Mouse (Mus musculus): Measurements from ENCODE around the gene Zfp871. TPM values are rescaled to one million over a fixed set of nuclear protein-coding genes. Genes with fewer than 3 reads are reported as not detected.
A peak's percentile ranks its signal among the peaks of the same experiment; 100 is the strongest.

Gene Zfp871
- polyA plus RNA-seq, 1 experiment from 2014 or later = 34.7 TPM

DNA sequence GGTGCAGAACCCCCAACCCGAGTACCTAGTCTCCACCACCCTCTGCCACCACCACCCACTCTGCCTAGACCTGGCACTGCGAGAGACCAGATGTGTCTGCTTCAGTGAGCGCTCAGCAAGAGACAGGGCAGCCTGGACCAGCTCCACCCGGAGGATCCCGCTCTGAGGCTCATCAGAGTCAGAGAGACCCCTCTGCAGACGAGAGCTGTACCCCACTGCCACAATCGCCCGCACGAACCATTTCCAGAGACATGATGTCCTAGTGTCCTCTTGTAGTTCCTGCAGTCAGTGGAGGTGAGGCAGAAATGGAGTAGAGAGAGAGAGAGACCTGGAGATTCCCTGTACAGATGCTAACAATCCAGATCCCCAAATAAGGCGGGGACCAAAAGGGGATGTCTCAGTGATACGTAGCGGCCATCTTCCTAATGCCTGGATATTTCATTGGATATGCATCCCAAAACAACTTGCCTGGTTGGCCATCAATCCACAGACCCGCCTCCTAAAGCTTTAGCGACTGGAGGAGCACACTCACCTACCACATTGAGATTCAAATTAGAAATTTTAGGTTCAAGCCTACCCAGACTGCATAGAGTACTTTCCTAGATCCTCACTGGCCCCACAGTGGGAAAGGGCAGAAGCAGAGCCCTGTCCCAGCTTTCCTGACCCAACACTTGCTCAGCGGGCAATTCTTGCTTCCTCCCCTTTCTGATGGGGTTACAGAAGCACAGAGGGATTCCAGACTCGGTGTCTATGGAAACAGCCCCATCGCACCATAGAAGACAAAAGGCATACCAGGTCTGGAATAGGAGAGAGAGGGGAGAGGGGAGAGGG lies 21.7 kb upstream of the Zfp871 start, which contains the start of gene Zfp811:
Zfp811 (minus strand) TSS at position 388 of the 831 bp plus-strand sequence.
- Histone ChIP-seq H3K9me3 (ENCODE audit: control insufficient read depth, low read length) (no peaks in the 10 kb centered on the region), H3K36me3 (ENCODE audit: control insufficient read depth, insufficient read depth, low read length) (0 out of 2 replicates have a peak, but pooled peaks cover 1% of the 10 kb centered on the region), H3K4me1 (ENCODE audit: control insufficient read depth in 2 of 2, insufficient read depth in 2 of 2, low read length in 2 of 2) (peaks cover 0 to 4% of the 10 kb centered on the region in 2 experiments; a peak in 2 of 4 replicates), H3K4me2 (ENCODE audit: low read length) (peak within 1 kb of the TSS; percentile 70), H3K27me3 (ENCODE audit: control insufficient read depth, insufficient read depth, low read length) (no peaks in the 10 kb centered on the region), H3K4me3 (ENCODE audit: control insufficient read depth in 1 of 2, insufficient read depth in 1 of 2, low read depth in 1 of 2, low read length in 2 of 2) (peak within 1 kb of the TSS; percentile 44 to 55), H3K27ac (replicated peaks in 1 of 2; ENCODE audit: control insufficient read depth in 1 of 2, insufficient read depth in 1 of 2, low read depth in 2 of 2, low read length in 2 of 2) (no peak within 1 kb of the TSS), H3K9ac (ENCODE audit: low read length) (peak within 1 kb of the TSS; percentile 59)
- WGBS = 2% methylated on average over 17 of the region's 17 CpGs
- ATAC-seq (ENCODE audit: insufficient number of reproducible peaks, insufficient read depth, low FRiP score, low read depth) = no peak

DNA sequence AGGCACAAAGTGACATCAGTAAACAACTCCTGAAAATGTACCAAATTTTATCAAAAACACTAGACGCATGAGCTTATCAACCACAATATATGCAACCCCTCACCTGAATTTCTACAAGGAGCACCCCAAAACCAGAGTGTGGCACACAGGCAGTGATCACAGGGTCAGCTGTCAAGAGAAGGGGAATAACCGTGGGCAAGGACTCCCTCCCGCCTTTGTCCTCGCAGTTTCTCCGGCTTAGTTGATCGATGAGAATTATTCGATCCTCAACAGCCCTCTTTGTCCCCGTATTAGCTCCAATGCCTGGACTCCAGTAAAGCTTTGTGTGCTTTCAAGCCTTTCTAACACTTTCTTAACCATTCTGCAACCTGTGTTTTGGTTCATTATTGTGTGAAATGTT lies 20.8 kb upstream of the Zfp871 start:
- Histone ChIP-seq H3K9ac (ENCODE audit: low read length) (peak overlapping the region; percentile 59), H3K27ac (replicated peaks in 1 of 2; ENCODE audit: control insufficient read depth in 1 of 2, insufficient read depth in 1 of 2, low read depth in 2 of 2, low read length in 2 of 2) (no peak overlapping the region), H3K4me1 (ENCODE audit: control insufficient read depth in 2 of 2, insufficient read depth in 2 of 2, low read length in 2 of 2) (peaks cover 0 to 4% of the 10 kb centered on the region in 2 experiments; a peak in 2 of 4 replicates), H3K27me3 (ENCODE audit: control insufficient read depth, insufficient read depth, low read length) (no peaks in the 10 kb centered on the region), H3K4me2 (ENCODE audit: low read length) (peak overlapping the region; percentile 70), H3K4me3 (ENCODE audit: control insufficient read depth in 1 of 2, insufficient read depth in 1 of 2, low read depth in 1 of 2, low read length in 2 of 2) (peak overlapping the region in 1 of 2 experiments; percentile 44; a peak in 3 of 4 replicates), H3K9me3 (ENCODE audit: control insufficient read depth, low read length) (no peaks in the 10 kb centered on the region), H3K36me3 (ENCODE audit: control insufficient read depth, insufficient read depth, low read length) (no peaks in the 10 kb centered on the region)
- WGBS = 12% methylated on average over 8 of the region's 8 CpGs
- ATAC-seq (ENCODE audit: insufficient number of reproducible peaks, insufficient read depth, low FRiP score, low read depth) = no peak

DNA sequence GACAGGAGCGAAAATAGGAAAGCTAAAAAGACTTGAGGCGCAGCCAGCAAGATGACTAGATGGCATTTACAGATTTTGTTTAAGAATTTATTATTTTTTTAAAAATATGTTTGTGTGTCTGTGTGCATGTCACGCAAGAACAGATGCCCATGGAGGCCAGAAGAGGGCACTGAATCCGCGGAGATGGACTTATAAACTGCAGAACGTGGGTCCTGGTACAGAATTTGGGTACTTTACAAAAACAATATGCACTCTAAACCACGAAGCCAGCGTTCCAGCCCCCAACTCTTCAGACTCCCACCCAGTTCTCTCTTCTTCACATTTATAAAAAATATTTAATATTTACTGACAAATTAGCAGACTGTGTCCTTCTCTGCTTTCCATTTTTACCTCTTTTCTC lies 1.2 kb upstream of the Zfp871 start:
- WGBS = 63% methylated on average over 8 of the region's 8 CpGs
- no peak for ATAC-seq (ENCODE audit: insufficient number of reproducible peaks, insufficient read depth, low FRiP score, low read depth)
- H3K4me1 ChIP-seq (ENCODE audit: control insufficient read depth in 2 of 2, insufficient read depth in 2 of 2, low read length in 2 of 2) = peaks cover 0 to 21% of the 10 kb centered on the region in 2 experiments; a peak in 3 of 4 replicates
- H3K4me3 ChIP-seq (ENCODE audit: control insufficient read depth in 1 of 2, insufficient read depth in 1 of 2, low read depth in 1 of 2, low read length in 2 of 2) = peak overlapping the region in 1 of 2 experiments; percentile 84; a peak in 1 of 4 replicates
- no peaks in the 10 kb centered on the region for H3K27me3 ChIP-seq (ENCODE audit: control insufficient read depth, insufficient read depth, low read length)
- peaks cover 25% of the 10 kb centered on the region for H3K36me3 ChIP-seq (ENCODE audit: control insufficient read depth, insufficient read depth, low read length)
- H3K27ac ChIP-seq (replicated peaks in 1 of 2; ENCODE audit: control insufficient read depth in 1 of 2, insufficient read depth in 1 of 2, low read depth in 2 of 2, low read length in 2 of 2) = no peak overlapping the region
- H3K4me2 ChIP-seq (ENCODE audit: low read length) = peak overlapping the region; percentile 75
- no peaks in the 10 kb centered on the region for H3K9me3 ChIP-seq (ENCODE audit: control insufficient read depth, low read length)
- no peak overlapping the region for H3K9ac ChIP-seq (ENCODE audit: low read length)

DNA sequence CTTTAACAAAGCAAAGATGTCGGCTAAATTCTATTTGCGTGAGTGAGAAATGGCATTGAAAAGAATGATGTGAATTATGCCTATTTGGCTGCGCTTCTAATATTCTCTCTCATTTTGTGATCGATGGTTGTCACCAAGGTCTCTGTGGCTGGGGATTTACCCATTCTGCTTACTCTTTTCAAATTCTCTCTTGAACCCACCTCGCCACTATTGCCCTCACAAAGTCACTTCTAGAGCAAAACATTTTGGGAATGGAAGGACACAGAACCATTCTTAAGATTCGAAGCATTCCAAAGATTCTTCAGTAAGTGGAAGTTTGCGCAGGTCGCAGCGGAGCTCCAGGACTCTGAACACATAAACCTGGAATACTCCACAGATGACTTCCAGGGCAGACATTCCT lies 489 bp upstream of the Zfp871 start:
- Histone ChIP-seq H3K9ac (ENCODE audit: low read length) (peak overlapping the region; percentile 96), H3K36me3 (ENCODE audit: control insufficient read depth, insufficient read depth, low read length) (peaks cover 31% of the 10 kb centered on the region), H3K9me3 (ENCODE audit: control insufficient read depth, low read length) (no peaks in the 10 kb centered on the region), H3K4me3 (ENCODE audit: control insufficient read depth in 1 of 2, insufficient read depth in 1 of 2, low read depth in 1 of 2, low read length in 2 of 2) (peak overlapping the region; percentile 84 to 93), H3K27me3 (ENCODE audit: control insufficient read depth, insufficient read depth, low read length) (no peaks in the 10 kb centered on the region), H3K4me1 (ENCODE audit: control insufficient read depth in 2 of 2, insufficient read depth in 2 of 2, low read length in 2 of 2) (peaks cover 0 to 21% of the 10 kb centered on the region in 2 experiments; a peak in 3 of 4 replicates), H3K27ac (replicated peaks in 1 of 2; ENCODE audit: control insufficient read depth in 1 of 2, insufficient read depth in 1 of 2, low read depth in 2 of 2, low read length in 2 of 2) (peak overlapping the region; percentile 20 to 38; a peak in 1 of 4 replicates), H3K4me2 (ENCODE audit: low read length) (peak overlapping the region; percentile 75)
- ATAC-seq (ENCODE audit: insufficient number of reproducible peaks, insufficient read depth, low FRiP score, low read depth) = no peak
- 3% methylated on average over 9 of the region's 9 CpGs for WGBS

DNA sequence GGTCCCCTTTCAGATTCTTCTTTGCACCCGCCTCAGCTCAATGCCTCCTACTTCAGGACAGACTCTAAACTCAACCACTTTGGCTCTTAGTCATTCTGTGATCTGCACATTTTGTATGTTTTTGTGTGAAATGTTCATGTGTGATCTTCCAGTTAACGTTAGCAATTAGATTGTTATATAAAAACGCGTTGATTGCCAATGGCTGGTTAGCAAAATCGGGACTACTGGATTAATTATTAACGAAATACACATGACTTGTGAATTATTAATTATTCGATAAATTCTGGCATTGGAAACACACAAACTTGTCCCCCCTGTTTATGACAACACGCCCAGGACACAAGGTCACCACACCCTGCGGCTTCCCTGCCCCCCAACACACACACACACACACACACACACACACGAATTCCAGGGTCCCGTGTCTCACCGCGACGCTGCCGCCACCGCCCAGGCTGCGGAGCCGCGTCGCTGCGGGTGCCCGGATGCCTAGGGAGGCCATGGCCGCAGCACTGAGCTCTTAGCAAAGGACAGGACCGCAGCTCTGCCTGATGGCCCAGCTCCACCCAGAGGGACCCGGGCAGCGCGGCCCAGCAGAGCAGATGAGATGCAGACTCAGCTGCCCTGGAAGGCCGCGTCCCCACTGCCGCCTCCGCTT lies 522 bp downstream of the Zfp871 start:
- under 1% methylated on average over 31 of the region's 31 CpGs for WGBS
- peak overlapping the region; percentile 78 for H3K4me2 ChIP-seq (ENCODE audit: low read length)
- peak; percentile 84 for ATAC-seq (ENCODE audit: insufficient number of reproducible peaks, insufficient read depth, low FRiP score, low read depth)
- no peaks in the 10 kb centered on the region for H3K27me3 ChIP-seq (ENCODE audit: control insufficient read depth, insufficient read depth, low read length)
- H3K27ac ChIP-seq (replicated peaks in 1 of 2; ENCODE audit: control insufficient read depth in 1 of 2, insufficient read depth in 1 of 2, low read depth in 2 of 2, low read length in 2 of 2) = peak overlapping the region; percentile 89 to 97
- H3K9ac ChIP-seq (ENCODE audit: low read length) = peak overlapping the region; percentile 96
- no peaks in the 10 kb centered on the region for H3K9me3 ChIP-seq (ENCODE audit: control insufficient read depth, low read length)
- peaks cover 41% of the 10 kb centered on the region for H3K36me3 ChIP-seq (ENCODE audit: control insufficient read depth, insufficient read depth, low read length)
- H3K4me3 ChIP-seq (ENCODE audit: control insufficient read depth in 1 of 2, insufficient read depth in 1 of 2, low read depth in 1 of 2, low read length in 2 of 2) = peak overlapping the region; percentile 84 to 93
- H3K4me1 ChIP-seq (ENCODE audit: control insufficient read depth in 2 of 2, insufficient read depth in 2 of 2, low read length in 2 of 2) = peaks cover 0 to 21% of the 10 kb centered on the region in 2 experiments; a peak in 3 of 4 replicates

DNA sequence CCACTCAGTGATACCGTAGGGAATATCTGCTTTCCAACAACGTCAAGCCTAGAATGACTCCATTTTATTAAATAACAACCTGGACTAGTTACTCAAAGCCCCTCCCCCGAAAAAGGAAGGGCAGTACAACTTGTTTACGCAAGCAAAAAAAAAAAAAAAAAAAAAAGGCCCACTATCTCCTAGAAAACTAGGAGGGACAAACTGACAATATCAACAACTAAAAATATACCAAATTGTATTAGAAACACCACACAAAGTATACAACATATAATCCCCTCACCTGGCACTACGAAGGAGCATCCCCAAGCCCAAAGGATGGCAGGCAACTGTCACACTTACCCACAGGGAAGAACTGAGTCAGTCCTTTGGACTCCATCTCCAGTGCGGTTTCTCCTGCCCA lies 1.1 kb downstream of the Zfp871 start:
- Histone ChIP-seq H3K4me1 (ENCODE audit: control insufficient read depth in 2 of 2, insufficient read depth in 2 of 2, low read length in 2 of 2) (peaks cover 0 to 21% of the 10 kb centered on the region in 2 experiments; a peak in 3 of 4 replicates), H3K36me3 (ENCODE audit: control insufficient read depth, insufficient read depth, low read length) (peaks cover 43% of the 10 kb centered on the region), H3K4me2 (ENCODE audit: low read length) (peak overlapping the region; percentile 78), H3K4me3 (ENCODE audit: control insufficient read depth in 1 of 2, insufficient read depth in 1 of 2, low read depth in 1 of 2, low read length in 2 of 2) (peak overlapping the region; percentile 84 to 93), H3K27ac (replicated peaks in 1 of 2; ENCODE audit: control insufficient read depth in 1 of 2, insufficient read depth in 1 of 2, low read depth in 2 of 2, low read length in 2 of 2) (no peak overlapping the region; a peak in 1 of 4 replicates), H3K27me3 (ENCODE audit: control insufficient read depth, insufficient read depth, low read length) (no peaks in the 10 kb centered on the region), H3K9me3 (ENCODE audit: control insufficient read depth, low read length) (no peaks in the 10 kb centered on the region), H3K9ac (ENCODE audit: low read length) (peak overlapping the region; percentile 96)
- no peak for ATAC-seq (ENCODE audit: insufficient number of reproducible peaks, insufficient read depth, low FRiP score, low read depth)
- 51% methylated on average over 6 of the region's 6 CpGs for WGBS

DNA sequence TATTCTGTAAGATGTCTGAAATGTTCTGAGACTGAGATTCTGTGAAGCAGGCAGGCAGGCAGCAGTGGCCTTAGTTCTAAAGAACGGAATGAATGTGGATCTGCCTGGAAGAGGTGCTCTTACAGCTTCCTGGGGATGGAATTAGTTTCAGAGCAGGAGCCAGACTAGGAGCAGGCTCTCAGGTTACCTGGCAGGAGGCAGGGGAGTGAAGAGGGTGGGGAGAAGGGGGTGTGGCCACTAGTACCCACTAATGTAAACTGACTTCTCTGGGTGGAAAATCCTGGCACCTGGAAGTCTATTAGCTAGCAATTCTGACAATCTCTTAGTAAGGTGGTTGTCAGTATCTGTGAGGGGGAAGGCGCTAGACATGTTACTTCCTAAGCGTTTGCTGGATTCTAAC lies 2.4 kb downstream of the Zfp871 start:
- Histone ChIP-seq H3K4me3 (ENCODE audit: control insufficient read depth in 1 of 2, insufficient read depth in 1 of 2, low read depth in 1 of 2, low read length in 2 of 2) (no peak overlapping the region), H3K9ac (ENCODE audit: low read length) (no peak overlapping the region), H3K27me3 (ENCODE audit: control insufficient read depth, insufficient read depth, low read length) (no peaks in the 10 kb centered on the region), H3K4me1 (ENCODE audit: control insufficient read depth in 2 of 2, insufficient read depth in 2 of 2, low read length in 2 of 2) (peaks cover 0 to 21% of the 10 kb centered on the region in 2 experiments; a peak in 3 of 4 replicates), H3K27ac (replicated peaks in 1 of 2; ENCODE audit: control insufficient read depth in 1 of 2, insufficient read depth in 1 of 2, low read depth in 2 of 2, low read length in 2 of 2) (no peak overlapping the region), H3K9me3 (ENCODE audit: control insufficient read depth, low read length) (no peaks in the 10 kb centered on the region), H3K4me2 (ENCODE audit: low read length) (no peak overlapping the region; the same call in 1 of the 2 replicates), H3K36me3 (ENCODE audit: control insufficient read depth, insufficient read depth, low read length) (peaks cover 48% of the 10 kb centered on the region)
- ATAC-seq (ENCODE audit: insufficient number of reproducible peaks, insufficient read depth, low FRiP score, low read depth) = no peak
- 78% methylated on average over 3 of the region's 3 CpGs for WGBS

Data from heart, embryonic 14.5 days (tissue).